Mouse (Mus musculus) gastrocnemius, adult 18-20 months (tissue): ENCODE results near the gene Ntm. TPM values are rescaled to one million over a fixed set of nuclear protein-coding genes. Genes with fewer than 3 reads are reported as not detected.

Experiments used
- DNase-seq: peaks from one replicate; pipeline ENCODE4 v3.0.0; 2021; ENCODE audit warnings: low spot score
- total RNA-seq, 2 experiments: library from RNA; stranded (reverse); gene quantifications; 2 replicates each; pipeline ENCODE4 v1.2.3; 2021

The Ntm gene
- total RNA-seq, 2 experiments from 2014 or later, result 0.41 to 1.0 TPM

- no peak for DNase-seq
Observed at GRCm38 (mm10) chr9:29335671-29336070, 627.3 kb downstream of the Ntm start.

GRCm38 (mm10) chr9:29332296-29333090 lies 630.4 kb downstream of the Ntm start:
- DNase-seq, result no peak

DNA sequence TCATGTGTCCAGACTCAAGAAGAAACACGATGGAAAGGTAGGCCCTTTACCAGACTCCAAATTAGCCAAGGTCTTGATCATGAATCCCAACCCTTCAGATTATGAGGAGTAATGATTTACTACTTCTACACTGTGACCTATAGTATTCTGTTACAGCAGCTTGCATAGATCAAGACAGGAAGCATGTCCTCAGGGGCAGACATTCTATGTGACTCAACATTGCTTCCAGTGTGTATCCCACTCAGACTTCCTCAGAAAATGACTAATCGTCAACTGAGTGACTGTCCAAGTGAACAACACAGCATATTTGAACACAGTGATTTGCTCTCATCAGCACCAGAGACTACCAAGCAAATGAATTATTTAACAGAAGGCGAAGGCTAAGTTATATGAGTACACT lies 632.5 kb downstream of the Ntm start:
- no peak for DNase-seq

DNA sequence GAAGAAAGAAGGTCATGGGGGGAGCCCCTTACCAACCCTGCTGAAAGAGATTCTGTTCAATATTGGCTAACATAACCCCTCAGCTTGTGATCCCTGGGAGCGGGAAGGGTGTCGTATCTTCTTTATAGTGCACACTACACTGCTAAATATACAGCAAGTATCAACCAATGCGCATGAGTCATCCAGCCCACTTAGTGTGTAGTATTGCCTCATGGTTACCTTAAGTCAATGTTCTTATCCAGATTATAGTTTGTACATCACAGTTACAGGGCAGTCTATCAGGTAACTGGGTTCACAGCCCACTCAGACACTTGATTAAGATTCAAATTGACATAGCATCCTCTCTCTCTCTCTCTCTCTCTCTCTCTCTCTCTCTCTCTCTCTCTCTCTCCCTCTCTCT lies 636.7 kb downstream of the Ntm start:
- DNase-seq, result no peak

GRCm38 (mm10) chr9:29325137-29325536 lies 637.8 kb downstream of the Ntm start:
- DNase-seq, result no peak

DNA sequence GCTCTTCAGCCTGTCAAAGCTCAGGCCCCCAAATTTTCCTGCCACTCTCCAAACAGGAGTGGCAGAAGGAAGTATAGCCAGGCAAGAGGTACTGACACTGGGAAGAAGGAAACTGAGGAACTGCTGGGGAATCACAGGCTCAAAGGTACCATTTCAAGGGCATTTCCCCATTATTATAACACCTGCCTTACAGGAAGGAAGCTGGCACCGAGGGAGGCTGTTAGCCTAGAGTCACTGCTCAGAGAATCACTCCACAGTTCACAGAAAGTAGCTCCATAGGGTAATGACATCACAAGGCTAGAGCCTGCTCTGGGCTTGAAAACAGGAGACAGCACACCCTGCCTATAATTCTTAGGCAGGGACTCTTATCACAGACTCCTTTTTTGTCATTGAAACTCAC lies 643.7 kb downstream of the Ntm start:
- DNase-seq, result no peak

DNA sequence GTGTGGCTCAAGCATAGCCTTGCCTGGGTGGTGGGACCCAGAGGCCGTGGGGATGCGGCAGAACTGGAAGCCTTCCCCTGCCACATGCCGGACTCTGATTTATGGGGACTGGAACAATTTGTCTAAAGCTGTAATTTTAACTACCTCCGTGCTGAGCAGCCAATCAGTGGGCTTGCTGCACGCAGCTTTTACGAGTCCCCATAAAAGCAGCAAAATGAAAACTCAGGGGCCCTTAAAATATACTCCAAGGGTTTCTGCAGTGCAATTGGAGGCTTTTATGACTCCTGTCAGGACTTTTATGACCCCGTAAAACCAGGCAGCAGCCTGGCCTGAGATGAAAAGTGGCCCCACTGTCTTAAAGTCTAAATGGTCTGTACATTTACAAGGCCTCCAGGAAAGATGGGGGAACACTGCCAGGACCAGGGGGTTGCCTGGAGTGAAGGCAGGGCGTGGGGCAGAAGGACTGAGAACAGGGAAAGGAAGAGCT lies 644.2 kb downstream of the Ntm start:
- DNase-seq, result no peak

DNA sequence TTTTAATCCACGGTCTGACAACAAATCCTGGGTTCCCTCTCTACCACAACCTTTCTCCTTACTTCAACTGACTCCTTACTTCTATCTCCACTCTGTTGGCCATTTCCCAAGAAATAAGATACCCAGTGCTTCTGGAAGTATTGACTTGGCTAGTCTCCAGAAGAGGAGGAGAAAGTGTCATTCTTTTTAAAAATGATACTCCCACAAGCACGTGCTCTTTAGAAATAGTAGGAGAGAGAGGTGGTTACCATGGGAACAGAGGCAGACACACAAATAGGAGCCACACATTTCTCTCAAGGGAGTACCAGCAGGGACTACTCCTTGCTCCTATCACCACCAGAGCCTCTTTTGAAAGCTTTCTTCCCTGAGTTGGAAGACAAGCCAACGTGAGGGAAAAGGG lies 645.3 kb downstream of the Ntm start:
- DNase-seq, result no peak

- DNase-seq, result no peak
Observed at GRCm38 (mm10) chr9:29315842-29316241, 647.1 kb downstream of the Ntm start.

DNA sequence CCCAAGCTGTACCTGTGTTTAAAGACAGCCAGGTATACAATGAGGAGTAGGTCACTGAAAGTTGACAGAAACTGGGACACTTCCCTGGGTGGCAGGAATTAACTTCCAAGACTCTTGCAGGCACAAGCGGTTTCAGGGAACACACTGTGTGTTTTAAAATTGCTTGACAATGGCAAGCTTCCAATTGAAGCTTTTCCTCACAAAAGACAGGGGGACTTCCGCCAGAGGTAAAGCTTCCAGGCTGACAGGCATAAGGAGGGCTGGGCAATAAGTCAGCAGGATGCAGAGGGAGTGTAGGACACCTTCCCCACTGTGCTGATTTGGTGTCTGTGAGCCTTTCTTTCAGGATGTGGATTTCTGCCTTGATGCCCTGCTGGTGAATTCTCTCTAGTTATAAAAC lies 656.0 kb downstream of the Ntm start:
- DNase-seq, result no peak

DNA sequence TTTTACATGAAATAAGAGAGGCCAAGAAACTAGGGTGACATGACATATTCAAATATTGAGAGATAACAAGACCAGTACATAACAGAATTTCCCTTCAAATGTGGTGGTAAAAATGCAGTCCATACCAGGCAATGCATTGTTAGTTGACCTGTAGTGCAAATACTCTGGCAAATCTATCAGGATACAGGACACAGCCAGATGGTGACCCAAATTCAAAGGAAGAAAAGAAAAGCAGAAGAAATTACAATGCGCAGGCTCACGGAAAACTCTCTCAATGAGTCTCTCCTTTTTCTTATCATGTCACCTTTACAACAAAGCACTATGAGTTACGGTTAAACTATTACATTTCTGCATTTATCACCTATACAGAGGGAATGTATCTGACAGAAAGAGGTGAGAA lies 664.6 kb downstream of the Ntm start:
- DNase-seq, result no peak

DNA sequence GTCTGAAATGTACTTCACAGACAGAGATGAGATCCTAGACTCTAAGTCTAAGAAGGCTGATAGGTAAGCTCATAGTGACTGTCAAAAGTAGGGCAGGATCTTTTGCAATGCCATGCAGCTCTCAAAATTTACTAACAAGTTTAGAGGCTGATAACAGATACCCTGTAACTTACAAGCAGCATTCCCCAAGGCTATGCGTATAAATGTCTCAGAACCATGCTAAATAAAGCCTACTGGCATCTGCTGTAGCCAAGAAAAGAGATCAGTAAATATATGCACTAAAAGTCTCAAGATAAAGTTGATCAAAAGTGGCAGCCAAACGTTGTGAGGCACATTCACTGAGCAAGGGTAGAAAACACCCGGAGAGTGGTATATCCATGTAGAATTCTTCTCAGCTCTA lies 666.2 kb downstream of the Ntm start:
- DNase-seq, result no peak

DNA sequence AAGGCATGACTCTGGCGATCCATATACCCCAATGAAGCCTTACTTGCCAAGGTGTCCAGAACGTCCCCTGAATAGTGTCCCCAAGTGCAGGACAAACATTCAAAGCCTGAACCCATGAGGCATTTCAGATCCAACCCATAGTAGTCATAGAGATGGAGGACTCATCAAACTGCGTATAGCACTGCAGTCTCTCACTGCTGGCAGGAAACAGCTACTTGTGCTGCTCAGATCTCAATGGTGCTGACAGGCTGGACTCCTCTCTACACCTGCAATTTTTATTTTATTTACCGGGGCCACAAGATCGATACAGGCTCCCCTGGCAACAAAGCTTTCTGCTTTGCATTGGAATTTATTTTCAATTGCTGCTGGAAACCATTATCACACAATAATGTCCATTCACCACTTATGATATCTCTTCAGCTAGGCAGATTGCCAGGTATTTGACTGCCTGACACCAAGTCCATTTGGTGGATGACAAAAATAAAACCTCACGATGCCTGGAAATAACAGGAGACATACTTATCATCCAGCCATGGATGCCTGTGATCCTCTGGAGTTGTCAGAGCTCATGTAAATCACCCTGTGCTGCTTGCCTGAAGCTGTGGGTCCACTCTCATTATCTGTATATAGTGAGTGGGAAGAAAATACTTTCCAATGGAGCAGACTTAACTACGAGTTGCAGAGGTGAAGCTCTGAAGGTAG lies 674.8 kb downstream of the Ntm start:
- no peak for DNase-seq

DNA sequence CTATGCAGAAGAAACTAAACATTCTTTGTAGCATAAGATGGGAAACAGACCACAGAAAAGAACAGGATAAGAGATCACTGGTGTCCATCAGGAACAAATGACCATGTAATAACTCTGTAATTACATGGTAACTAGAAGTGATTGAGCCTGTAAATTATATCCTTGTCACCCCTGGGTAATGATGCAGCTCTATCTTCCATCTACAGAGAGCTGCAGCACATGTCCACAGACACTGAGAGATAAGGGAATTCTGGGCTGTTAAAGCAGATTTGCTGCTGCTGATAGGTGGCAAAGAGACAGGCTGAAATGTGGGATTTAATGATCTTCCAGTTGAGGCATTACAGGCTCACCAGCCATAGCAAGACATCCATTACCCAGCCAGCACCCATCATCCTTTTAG lies 677.8 kb downstream of the Ntm start:
- no peak for DNase-seq

- DNase-seq, result no peak
Observed at GRCm38 (mm10) chr9:29272861-29273260, 690.1 kb downstream of the Ntm start.

DNA sequence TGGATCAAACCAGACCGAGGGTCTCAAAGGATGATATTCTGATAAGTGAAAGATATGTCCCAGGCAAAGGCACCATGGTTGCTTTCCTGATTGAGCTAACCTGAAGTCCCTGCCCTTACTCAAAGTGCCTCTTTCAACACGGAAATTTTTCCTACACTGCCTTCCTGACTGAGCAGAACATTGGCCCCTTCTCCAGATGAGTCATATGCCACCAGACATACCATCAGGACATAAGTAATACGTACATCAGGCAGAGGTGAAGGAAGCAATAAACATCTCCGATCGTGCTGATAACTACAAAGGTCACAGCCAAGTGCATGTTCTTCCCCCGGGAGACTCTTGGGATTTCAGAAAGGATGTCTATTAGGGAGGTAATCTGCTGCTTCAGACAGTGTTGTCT lies 693.0 kb downstream of the Ntm start:
- DNase-seq, result no peak

DNA sequence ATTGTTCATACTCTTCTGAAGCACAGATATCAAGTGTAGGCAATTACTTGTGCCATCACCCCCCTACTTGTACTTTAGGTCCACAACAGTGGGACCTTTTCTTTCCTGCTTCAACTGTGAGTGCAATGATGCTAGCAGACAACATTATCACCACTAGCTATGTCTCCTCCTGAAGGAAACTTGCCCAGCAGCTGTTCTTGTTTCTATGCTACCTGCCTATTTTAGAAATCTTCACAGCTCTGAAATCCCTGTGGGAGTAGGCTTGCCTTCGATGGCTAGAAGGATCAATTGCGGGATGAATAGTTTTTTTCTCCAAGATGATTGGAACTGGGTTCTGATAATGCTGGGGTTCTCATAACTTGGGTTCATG lies 693.7 kb downstream of the Ntm start:
- DNase-seq, result no peak

DNA sequence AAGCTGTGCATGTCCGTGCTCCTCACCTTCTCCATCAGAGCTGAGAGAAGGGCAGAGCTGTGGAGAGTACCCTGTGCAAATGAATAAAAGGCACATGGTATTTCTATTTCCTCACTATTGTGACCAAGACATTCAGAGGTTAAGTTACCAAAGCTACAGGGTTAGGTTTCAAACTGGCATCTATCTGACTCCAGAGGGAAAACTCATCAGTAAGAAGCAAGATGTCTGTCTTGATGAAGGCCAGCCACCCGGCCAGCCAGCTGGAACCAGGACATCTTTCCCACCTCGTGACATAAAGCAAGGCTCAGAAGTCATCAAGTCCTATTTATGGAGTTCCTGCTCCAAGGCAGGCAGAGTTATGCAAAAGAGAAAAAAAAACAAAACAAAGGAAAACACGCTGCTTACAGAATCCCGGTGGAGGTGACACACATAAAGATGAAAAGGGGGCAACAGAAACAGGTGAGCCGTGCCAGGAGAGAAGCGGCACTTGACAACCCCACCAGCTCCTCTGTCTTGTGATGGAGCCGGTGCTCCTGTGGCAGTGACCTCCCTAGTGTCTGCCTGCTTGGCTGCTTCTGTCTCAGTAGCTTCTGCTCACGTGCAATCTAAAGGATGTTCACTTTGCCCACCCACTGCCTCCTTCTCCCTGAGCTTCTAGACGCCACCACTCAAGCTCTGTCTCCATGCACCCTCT lies 694.2 kb downstream of the Ntm start:
- no peak for DNase-seq

- DNase-seq, result no peak
Observed at GRCm38 (mm10) chr9:29267663-29268062, 695.3 kb downstream of the Ntm start.

DNA sequence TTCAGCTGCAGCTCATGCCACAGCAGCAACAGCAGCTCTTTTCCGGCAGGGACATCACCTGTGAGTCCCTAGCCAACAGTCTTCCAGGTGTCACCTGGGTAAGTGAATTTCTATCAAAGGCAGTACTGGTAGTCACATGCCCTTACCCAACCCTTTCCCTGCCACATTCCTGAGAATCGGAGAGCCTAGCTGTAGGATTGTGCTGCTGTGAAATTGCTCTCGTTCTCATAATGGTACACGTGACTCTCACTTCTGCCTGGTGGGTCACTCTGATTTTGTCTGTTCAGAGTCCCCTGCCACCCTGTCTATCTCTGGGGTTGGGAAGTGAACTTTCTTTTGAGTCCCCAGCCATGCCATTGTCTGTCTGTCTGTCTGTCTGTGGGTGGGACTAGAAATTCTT lies 697.8 kb downstream of the Ntm start:
- no peak for DNase-seq

GRCm38 (mm10) chr9:29262836-29263235 lies 700.1 kb downstream of the Ntm start:
- no peak for DNase-seq

GRCm38 (mm10) chr9:29252866-29253265 lies 710.1 kb downstream of the Ntm start:
- no peak for DNase-seq

DNA sequence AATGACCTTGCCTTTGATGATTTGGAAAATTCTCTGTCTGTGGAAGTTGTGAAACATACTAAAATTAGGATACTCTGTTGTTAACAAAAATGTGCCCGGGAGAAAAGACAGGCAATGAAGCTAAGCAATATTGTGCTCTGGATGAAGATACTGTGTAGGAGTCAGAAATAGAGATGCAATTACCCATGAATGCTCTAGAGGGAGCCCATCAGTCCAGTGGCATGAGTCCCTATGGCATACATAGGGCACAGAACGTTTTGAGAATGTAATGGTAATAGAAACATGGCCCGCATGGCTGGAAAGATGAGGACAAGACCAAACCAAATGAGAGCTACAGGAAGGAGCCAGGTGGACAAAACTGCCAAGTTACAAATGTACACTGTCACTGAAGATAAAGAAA lies 712.1 kb downstream of the Ntm start:
- no peak for DNase-seq
